In the genomic region with DNA sequence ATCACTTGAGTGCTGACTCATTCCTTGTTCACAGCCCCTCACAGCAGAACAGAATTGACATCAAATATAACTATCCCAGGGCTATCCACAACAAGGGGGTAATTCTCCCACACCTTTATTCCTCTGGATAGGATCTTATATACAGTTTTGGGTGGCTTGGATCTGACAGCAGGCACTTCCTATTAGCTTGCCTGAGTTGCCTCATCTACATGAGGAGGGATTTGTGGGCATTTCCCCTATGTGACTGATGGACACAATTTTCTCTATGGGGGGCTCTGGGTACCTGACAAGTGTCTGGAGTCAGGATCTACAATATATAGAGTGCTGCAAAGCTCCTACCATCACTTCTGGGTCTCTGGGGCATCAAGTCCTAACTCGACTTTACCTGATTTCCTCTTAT, we compare ENCODE assay signal across 18 mouse cellular contexts.
"Had no signal": no experiment of that assay in that cellular context is flagged by ENCODE, and none has a peak within 500 bp of the region (broad histone marks: within the 10 kb centered on the region; RNA-seq: fewer than 3 reads in every experiment).

No protein-coding gene starts in this region.

- H3K27ac ChIP-seq: kidney, embryonic 15.5 days; limb, embryonic 10.5 days; limb, embryonic 13.5 days; liver, embryonic 12.5 days; liver, embryonic 15.5 days; lung, embryonic 15.5 days; midbrain, embryonic 10.5 days had no signal

- ATAC-seq: liver, embryonic 12.5 days had no signal

- DNase-seq: kidney, adult 2 months; kidney, postnatal 10 days; kidney, postnatal 36 days; liver; lung, adult 18-20 months; lung, postnatal 10 days; lung, postnatal 36 days; midbrain, embryonic 14.5 days; thymus, adult 18-20 months; thymus, postnatal 36 days had no signal

- H3K4me3 ChIP-seq: kidney, embryonic 15.5 days; limb, embryonic 10.5 days; limb, embryonic 13.5 days; liver, embryonic 12.5 days; liver, embryonic 15.5 days; lung, embryonic 15.5 days; megakaryocyte, embryonic 14.5 days; midbrain, embryonic 10.5 days had no signal
